Mouse (Mus musculus): Measurements from ENCODE around the gene Lin7c.
"Not testable (repeated sequence)": the region's sequence is repeated elsewhere in the genome, so short reads cannot be mapped to it uniquely, and the experiment has no call there.

Lin7c gene

DNA sequence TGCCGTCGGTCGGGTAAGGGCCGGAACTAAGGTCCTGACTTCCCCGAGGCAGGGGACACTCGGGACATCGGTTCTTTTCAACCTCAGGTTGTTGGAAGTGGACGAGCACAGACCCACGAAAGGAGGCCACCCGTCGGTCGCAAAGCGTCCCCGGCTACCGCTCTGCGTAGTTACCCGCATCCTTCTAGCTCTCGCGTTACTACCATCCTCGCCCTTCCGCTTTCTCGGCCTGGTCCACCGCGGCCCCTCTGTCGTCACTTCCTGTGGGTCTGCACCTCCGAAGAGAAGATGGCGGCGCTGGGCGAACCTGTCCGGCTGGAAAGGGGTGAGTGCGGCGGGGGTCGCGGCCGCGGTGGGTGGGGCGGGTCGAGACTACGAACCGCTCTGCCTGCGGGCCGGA lies at the start of gene Lin7c:
Lin7c (plus strand) TSS at position 257 of the 400 bp plus-strand sequence.
- DNase-seq (ENCODE audit: low spot score in 2 of 2), result peak; percentile 87 to 92

DNA sequence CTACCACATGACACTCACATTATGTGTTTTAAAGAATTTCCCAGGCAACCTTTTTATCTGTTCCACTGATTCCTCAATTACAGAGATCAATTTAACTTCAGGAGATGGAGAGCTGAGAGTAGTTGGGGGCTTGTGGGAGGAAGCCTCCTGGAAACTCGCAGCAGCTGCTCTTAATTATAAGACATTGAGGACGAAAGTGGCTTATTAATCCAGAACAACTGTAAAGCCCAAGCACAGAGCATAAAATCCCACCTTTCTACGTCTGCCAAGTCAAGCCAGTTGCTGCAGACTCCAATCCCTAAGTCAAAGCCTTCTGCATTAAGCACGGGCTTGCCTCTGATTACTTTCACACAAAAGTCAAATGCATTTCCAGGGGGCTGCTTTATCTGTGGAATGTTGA lies 44.3 kb upstream of the Lin7c start:
- no peak for DNase-seq (ENCODE audit: low spot score in 2 of 2)

DNA sequence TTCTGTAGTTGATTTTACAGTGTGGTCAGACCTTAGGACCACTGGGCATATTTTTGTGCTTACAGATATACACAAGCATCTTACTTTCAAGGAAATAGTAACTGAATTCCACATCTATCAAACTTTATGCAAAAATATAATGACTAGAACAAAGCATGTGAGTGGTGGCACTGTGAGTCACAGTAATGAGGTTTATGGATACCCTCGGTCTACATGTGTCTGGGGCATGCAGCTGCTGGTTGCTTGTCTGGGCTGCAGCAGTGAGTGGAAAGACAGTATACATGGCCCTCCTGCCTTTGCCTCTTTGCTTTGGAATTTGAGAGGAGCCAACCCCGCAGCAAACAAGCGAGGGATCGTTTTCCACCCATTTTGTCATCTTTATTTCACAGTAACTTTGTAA lies 42.3 kb upstream of the Lin7c start:
- no peak for DNase-seq (ENCODE audit: low spot score in 2 of 2)

DNA sequence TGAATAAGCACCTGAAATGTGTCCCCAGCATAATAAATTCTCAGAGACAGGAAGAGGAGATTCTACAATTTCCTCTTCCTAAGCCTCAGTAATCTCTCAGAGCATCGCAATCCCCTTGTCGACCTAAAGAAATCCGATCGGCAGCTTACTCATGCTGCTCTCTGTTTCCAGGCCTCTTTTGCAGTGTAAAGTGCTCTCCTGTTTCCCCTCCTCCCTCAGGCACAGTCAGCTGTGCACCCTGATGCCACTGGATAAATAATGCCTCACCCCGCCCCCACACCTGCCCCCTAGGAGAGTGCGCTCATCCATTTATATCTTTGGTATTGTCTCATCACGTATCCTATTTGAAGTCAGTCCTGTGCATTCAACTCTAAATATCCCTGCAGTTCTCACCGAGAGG lies 41.9 kb upstream of the Lin7c start:
- DNase-seq (ENCODE audit: low spot score in 2 of 2), result no peak

DNA sequence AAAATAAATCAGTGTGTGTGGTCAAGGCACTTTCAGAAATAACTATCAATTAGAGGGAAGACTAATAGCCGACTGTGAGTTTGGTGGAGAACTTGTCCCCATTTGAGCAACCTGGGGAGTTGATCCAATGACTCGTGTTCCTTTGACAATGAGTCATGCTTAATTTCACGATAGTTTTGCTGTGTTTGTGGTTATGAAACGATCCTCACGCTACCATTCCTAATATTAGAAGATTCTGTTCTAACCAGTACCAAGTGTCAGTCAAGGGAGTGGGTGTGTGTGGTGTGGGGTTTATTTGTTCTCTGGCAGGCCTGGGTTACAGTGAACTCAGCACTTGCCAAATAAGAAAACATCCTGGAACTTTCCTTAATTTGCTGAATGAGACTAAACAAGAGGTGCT lies 35.1 kb upstream of the Lin7c start:
- DNase-seq (ENCODE audit: low spot score in 2 of 2), result no peak

DNA sequence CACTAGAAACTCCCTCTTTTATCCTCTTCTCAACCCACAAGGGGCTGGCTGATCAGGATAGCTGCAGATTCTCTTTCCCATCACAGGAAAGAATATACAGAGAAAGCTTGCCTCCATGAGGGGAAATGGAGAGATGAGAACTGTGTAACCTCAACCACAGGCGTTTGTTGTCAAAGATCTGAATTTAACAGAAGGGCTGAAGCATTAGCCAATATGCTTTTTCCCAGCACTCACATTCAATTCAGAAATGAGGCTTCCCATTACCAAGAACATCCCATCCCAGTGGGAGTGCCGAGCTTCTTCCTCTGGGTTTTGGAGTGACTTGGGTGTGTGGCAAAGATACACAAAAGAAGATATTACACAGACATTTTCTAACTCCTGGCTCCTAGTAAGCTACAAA lies 31.0 kb upstream of the Lin7c start:
- DNase-seq (ENCODE audit: low spot score in 2 of 2), result no peak

DNA sequence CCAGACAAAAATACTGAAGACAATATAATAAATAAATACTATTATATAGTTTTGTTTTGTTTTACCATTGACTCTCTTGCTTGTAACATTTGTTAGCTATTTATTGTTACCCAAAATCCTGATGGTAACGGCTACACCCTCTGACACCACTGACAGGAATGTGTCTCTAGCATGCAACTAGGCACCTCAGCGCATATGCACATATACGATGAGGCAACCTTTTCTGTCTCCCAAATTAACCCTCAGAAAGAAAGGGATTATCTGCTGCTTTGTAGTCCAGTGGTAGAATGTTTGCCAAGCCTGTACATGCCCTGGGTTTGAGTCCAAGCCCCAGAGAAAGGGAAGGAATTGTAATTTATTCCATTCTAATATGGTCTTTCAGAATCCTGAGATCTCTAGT lies 29.8 kb upstream of the Lin7c start:
- DNase-seq (ENCODE audit: low spot score in 2 of 2), result no peak

DNA sequence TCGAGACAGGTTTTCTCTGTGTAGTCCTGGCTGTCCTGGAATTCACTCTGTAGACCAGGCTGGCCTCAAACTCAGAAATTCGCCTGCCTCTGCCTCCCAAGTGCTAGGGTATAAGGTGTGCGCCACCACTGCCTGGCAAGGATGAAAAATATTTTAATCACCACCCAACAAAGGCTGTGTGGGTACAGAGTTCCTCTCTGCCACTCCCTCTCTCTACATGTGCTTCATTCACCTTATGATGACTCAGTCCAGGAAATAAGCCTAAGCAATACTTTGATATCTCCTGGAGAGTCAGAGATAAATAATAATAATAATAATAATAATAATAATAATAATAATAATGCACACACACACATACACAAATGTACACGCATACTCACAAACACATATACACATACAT lies 11.2 kb upstream of the Lin7c start:
- not testable (repeated sequence) for DNase-seq (ENCODE audit: low spot score in 2 of 2)

DNA sequence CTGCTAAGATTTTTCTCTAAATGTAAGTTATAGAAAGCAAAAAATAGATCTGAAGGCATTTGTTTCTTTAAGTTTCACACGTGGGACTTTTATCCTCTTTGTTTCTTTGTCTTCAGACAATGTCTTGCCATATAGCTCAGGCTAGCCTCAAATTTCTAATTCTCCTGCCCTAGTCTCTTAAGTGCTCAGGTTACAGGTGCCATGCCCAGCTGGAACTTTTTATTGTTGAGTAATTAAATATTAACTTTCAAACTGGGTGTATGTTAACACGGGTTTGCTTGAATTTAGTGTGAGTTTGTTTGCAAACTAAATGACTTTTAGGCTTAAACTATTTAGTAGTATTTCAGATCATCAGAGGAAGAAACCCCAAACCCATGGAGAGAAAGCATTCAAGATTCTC lies 9.5 kb upstream of the Lin7c start:
- DNase-seq (ENCODE audit: low spot score in 2 of 2), result no peak

DNA sequence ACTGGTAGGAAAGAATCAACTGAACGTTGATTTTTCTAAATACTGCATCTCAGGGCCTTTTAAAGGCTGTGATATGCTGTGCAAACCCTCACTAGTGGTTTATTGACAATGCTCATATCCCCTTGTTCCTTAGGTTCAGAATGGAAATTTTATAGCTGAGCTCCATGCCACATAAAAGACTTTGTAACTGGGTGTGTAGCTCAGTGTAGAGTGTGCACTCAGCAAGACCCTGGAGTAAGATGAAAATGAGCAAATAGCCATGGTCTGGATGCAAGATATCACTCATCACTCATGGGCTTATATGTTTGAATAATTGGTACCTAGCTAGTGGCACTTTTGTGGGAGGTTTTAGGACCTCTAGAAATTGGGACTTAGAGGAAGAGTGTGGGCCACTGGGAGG lies 9.0 kb upstream of the Lin7c start:
- no peak for DNase-seq (ENCODE audit: low spot score in 2 of 2)

DNA sequence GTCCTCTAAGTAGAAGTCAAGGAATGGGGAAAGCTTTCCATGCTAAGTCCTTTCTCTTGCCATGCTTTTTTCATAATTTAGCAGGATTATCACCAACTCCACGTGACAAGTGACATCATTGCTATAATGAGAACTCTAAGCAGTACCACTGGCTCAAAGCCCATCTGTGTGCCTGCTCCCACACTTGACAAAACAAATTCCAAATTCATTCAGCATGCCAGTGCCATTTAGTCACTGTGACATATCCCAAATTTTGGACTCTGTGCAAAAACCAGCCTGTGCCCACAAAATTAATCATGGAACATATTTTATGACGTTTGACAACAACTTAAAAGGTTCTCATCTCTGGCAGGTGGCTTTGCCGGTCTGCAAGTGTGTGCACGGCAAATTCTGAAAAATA lies 6.5 kb upstream of the Lin7c start:
- DNase-seq (ENCODE audit: low spot score in 2 of 2), result no peak

DNA sequence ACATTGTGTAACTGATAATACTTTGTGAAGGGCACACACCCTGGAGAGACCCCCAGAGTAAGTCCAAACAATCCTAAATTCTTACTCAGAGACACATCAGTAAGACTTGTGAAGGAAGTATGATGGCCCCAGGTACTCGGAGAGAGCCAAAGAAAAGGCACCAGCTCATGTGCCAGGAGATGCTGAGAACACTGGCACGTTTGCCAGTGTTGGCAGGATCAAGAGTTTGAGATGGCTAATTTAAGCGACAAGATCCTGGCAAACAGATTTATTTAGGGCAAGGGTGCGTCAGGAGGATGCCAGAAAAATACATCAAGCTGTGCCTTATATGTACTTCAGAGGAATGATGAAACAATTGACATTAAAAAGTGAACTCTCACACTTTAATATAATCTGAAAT lies 6.1 kb upstream of the Lin7c start:
- DNase-seq (ENCODE audit: low spot score in 2 of 2), result no peak

DNA sequence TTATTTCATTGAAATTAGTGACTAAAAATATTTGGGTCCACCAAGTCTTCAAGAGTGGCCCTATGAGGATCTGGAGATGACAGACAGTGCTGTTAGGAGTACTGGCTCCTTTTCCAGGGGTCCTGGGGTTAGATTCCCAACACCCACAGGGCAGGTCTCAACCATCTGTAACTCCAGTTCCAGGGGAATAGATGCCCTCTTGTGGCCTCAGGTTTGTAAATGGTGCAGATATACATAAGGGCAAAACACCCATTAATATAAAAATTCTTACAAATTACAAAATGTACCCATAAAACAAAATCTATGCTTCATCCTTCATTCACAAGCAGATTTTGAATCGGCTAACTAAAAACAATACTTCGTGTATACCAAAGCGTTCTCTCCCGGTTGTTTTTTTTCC lies 585 bp upstream of the Lin7c start:
- DNase-seq (ENCODE audit: low spot score in 2 of 2), result no peak

DNA sequence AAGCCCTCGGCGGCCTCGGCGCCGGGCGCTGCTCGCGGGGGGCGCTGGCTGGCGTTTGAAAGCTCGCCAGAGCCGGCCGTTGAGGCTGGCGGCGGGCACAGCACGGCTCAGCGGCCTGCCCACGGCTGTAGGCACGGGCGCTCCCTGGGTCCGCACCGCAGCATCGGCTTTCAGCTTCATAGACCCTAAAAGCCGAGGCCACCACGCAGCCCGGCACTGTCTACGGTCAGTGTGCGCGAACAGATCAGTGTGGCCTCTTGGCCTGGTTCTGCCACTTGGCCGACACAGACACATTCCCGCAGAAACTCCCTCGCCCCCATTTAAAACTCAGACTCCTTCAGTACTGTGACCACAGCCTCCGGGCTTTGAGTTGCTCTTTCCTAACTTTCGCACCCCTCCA lies 378 bp downstream of the Lin7c start:
- DNase-seq (ENCODE audit: low spot score in 2 of 2), result no peak

DNA sequence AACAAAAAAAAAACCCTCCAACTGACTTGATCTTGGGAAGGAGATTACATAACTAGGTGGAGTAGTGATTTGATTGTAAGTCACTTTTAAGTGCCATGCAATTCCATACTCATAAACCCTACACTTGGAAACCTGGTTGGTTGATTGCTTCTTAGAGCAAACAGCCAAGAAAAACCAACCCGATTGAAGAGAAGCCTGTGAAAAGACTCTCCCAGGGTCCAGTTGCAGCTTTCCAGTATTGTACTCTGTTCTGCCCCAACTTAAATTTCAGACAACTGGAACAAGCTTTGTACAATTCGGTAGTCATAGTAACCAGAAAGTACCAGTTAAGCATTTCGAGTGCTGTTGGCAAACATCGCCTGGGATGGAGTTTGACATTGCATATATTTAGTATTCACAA lies 818 bp downstream of the Lin7c start:
- no peak for DNase-seq (ENCODE audit: low spot score in 2 of 2)

DNA sequence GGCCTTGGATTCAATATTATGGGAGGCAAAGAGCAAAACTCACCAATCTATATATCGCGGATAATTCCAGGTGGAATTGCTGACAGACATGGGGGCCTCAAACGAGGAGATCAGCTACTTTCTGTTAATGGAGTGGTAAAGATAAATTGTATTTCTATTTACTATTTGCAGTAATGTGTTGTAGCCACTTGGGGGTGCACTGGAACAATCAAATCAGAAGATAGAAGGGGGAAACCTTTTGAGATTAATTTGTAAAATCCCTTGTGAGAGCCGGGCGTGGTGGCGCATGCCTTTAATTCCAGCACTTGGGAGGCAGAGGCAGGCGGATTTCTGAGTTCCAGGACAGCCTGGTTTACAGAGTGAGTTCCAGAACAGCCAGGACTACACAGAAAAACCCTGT lies 5.7 kb downstream of the Lin7c start:
- DNase-seq (ENCODE audit: low spot score in 2 of 2), result no peak

DNA sequence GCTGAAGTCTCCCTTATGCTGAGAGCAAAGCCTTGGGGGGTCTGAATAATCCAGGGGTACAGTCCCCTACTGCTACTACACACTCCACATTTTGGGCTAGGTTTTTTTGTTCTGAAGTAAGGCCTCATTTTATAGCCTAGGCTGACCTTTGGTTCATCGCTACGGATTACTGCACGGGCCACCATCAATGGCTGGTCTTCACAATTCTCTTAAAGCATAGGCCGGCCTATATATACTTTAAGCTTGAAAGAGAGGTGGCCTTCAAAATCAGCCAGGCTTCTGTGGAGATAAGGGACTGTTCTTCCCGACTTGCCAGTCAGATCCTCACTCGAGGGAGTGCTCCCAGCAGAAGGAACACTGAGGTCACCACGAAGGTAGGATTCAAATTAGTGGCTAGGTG lies 12.2 kb downstream of the Lin7c start:
- no peak for DNase-seq (ENCODE audit: low spot score in 2 of 2)

DNA sequence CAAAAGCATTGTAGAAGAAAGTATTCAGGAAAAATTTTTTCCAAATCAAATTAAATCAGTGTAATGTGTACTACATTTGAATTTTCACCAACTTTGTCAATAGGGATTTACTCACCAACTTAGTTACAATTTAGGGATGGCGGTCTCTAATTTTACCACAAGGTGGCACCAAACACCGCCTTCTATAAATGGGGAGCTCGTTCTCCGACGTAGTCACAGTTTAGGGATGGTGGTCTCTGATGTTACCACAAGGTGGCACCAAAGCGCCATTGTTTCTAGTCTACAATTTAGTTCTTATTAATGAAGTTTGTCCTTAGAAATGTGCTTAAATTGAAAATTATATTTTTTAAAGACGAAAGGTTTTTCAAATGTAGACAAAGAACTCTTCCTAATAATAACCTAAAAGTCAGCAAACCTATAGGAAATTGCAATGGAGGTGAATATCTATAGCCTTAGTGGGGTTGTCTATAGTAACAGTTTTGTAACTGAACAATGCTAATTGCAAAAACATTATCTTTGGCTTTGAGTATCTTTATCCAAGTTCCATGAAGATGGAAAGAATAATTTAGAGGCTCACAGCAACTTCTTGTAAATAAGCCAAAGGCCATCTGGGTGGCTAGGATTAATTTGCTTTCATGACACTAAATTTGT lies 13.6 kb downstream of the Lin7c start:
- DNase-seq (ENCODE audit: low spot score in 2 of 2), result peak; percentile 88 to 90

DNA sequence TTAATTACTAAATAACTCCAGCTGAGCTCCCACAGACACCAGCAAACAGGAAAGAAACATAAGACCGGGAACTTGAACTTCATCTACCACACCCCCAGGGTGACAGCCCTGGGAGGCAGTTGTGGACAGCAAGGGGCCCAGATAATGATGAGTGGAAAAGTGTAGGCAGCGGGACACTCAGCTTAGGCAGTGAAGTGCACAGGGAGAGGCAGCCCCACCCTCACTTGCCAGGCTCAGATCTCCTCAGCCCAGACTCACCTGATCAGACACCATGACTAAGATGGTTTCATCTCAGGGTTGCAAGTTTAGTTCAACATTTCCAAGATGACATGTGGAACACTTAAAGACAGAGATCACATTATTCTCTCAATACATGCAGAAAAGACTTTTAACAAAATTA lies 18.5 kb downstream of the Lin7c start:
- DNase-seq (ENCODE audit: low spot score in 2 of 2), result no peak

DNA sequence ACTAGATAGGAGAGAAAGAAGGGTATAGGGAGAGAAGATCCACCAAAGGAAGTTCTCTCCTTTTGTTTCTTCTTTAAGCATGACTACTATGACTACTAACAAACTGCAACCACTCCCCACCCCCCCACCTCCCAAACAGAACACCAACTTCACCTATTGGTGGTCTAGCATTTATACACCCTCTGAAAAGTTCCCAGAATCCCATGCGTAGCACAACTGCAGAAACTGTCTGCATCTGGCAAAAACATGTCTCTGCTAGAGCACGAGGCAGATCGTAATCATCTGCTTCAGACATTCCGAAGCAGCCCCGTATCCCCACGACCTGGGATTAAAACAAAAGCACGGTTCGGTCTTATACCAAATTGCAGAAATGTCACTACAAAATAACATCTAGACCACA lies 21.6 kb downstream of the Lin7c start:
- no peak for DNase-seq (ENCODE audit: low spot score in 2 of 2)

DNA sequence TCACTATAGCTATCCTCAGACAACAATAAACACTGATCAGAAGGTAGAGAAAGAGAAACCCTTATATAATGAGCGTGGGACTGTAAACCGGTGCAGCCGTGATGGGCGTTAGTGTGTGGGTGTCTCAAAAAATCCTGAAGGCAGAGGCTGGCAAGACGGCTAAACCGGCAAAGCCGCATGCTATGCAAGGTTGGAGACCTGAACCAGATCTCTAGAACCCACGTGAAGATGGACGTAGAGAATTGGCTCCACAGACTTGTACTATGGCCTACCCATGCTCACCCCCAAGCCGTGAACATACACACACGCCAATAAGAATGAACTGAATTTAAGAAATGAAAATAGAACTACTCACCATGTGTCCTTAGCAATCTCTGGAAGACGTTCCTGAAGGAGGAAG lies 22.1 kb downstream of the Lin7c start:
- no peak for DNase-seq (ENCODE audit: low spot score in 2 of 2)

DNA sequence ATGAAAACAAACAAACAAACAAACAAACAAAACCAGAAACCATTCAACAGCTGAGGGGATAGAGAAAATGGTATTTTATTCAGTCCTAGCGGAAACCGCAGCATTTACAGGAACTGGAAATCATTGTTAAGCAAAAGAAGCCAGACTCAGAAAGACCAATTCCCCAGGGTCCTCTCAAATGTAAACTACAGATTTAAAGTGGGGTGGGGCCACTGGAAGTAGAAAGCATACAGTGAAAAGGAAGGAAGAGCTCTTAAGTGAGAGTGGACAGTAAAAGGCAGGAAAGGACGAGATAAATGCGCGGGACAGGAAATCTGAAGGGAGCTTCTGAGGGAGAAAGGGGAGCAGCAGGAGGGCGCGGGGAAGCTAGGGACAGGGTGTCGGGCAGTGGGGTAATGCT lies 22.6 kb downstream of the Lin7c start:
- DNase-seq (ENCODE audit: low spot score in 2 of 2), result no peak

DNA sequence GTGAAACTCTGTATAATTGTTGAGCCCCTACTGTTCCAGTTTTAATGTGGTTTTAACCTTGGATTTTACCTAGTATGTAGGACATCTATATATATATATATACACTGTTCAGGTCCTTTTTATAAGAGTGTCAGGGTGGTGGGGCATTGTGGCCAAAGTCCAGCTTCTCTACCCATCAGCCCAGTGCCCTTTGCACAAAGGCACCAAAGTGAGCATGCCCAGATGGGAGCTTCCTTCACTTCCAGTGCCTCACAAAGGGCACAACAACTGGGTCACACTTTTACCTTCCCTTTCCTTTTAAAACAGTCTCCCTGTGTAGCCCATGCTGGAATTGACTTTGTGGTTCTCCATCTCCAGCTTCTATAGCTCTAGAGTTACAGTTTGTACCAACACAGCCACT lies 23.9 kb downstream of the Lin7c start:
- no peak for DNase-seq (ENCODE audit: low spot score in 2 of 2)

DNA sequence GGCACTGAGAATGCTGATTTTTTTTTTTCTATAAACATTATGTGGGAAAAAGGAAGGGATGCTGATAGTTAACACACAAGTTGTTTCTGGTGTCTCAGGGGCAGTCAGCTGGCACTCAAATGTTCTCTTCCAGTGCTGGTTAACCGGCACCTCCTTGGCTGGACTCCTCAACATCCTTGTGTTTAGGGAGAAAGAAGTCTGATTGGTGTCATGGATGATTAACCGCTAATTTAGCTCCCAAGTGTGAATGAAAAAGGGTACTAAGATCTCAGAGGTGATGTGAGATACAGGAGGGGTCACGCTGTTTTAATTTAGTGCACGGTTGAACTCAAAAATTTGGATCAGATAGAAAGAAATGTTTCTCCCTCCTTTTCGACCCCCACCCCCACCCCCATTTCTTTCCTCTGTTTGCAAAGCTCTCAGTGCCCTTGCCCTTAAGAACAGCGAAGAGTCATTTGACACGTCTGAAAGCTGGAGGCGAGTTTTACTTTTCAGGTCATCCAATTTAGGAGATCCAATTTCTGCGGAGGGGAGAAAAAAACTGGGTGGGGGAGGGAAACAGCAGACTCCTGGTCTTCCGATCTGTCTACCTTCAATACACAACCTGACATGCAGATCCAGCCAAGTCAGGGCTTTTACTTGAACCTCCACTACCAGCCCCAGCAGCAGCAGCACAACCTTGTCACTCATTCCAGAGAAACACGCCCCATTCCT lies 26.3 kb downstream of the Lin7c start:
- DNase-seq (ENCODE audit: low spot score in 2 of 2), result no peak
